Mouse (Mus musculus) myocyte (in vitro differentiated cells): ENCODE results near the gene Racgap1.

ENCODE experiments used
- SRF ChIP-seq: IDR thresholded peaks from one replicate; pipeline ENCODE4 v1.6.1; 2011; ENCODE audit warnings: low read depth; ENCODE audit not compliant: control insufficient read depth, insufficient read length
- TCF3 ChIP-seq: IDR thresholded peaks from one replicate; pipeline ENCODE4 v1.6.1; 2011; ENCODE audit warnings: low read depth, control low read depth; ENCODE audit not compliant: insufficient read length

GRCm38 (mm10) chr15:99655956-99656355 is 4.5 kb upstream of the Racgap1 start:
- TF ChIP-seq TCF3 (no peak), SRF (no peak)
